Mouse (Mus musculus) duodenum, adult 2 months (tissue): ENCODE data around the gene Fbxw20. TPM values are rescaled to one million over a fixed set of nuclear protein-coding genes. Genes with fewer than 3 reads are reported as not detected.

ENCODE experiments used
- polyA plus RNA-seq: library from polyadenylated mRNA; depleted of rRNA; stranded (reverse); fragments of >200 nt; gene quantifications from 2 replicates; pipeline ENCODE4 v1.2.3, GENCODE M21; 2012; ENCODE audit warnings: low replicate concordance; rRNA removed

Gene Fbxw20
- polyA plus RNA-seq = not detected in 2 replicates

GRCm38 (mm10) chr9:109234654-109235053, at the start of gene Fbxw20:
Gene Fbxw20 (minus strand): TSS chr9:109234754.

DNA sequence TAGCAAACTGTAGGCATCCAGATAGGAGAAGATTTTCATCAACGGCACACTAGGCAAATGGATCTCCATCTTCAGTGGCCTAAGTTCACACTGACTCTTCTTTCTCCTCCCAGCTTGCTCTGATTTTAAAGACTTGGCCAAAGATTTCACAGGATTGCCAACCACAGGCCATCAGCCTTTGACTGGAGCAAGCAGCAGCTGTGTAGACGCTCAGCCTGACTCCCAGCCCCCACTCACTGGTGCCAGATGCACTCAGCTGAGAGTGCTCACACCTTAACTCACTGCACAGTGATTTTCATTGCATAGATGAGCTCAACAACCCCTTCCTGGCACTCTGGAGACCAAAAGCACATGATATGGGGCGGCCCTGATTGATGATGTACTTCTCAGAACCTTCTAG, 38.7 kb downstream of the Fbxw20 start, which contains the start of gene Fbxw13:
Gene Fbxw13 (minus strand): TSS at position 101 of the 400 bp plus-strand sequence.

Other genes with a start within 250 kb of the Fbxw20 start
- gene Ucn2, start 248.7 kb downstream of the Fbxw20 start, polyA plus RNA-seq = 0.12 and 0.27 TPM in 2 replicates
- gene Pfkfb4, start 243.0 kb downstream of the Fbxw20 start, polyA plus RNA-seq = 67.1 and 86.6 TPM in 2 replicates
- 453 and 610 TPM in 2 replicates for gene Shisa5, start 196.2 kb downstream of the Fbxw20 start, polyA plus RNA-seq
- gene Trex1, start 175.0 kb downstream of the Fbxw20 start, polyA plus RNA-seq = 53.3 and 130 TPM in 2 replicates
- gene Atrip, start 160.6 kb downstream of the Fbxw20 start, polyA plus RNA-seq = 7.5 and 10.3 TPM in 2 replicates
- gene Ccdc51, start 152.3 kb downstream of the Fbxw20 start, polyA plus RNA-seq = 9.5 and 12.0 TPM in 2 replicates
- 10.0 and 11.7 TPM in 2 replicates for gene Tma7, start 152.2 kb downstream of the Fbxw20 start, polyA plus RNA-seq
- gene Plxnb1, start 139.4 kb downstream of the Fbxw20 start, polyA plus RNA-seq = 1.4 and 5.1 TPM in 2 replicates
- not detected in 2 replicates for gene Fbxw21, start 72.7 kb downstream of the Fbxw20 start, polyA plus RNA-seq
- gene Fbxw13, start 38.8 kb downstream of the Fbxw20 start, polyA plus RNA-seq = not detected in 2 replicates
- not detected in 2 replicates for gene Fbxw14, start 52.9 kb upstream of the Fbxw20 start, polyA plus RNA-seq
- not detected in 2 replicates for gene Fbxw28, start 104.9 kb upstream of the Fbxw20 start, polyA plus RNA-seq
- not detected in 2 replicates for gene Fbxw22, start 169.5 kb upstream of the Fbxw20 start, polyA plus RNA-seq
- gene Fbxw16, start 214.4 kb upstream of the Fbxw20 start, polyA plus RNA-seq = not detected in 2 replicates